Mouse (Mus musculus) liver, embryonic 11.5 days (tissue): Measurements from ENCODE around the gene BC048562. TPM values are rescaled to one million over a fixed set of nuclear protein-coding genes. Genes with fewer than 3 reads are reported as not detected.

Experiments used
- ATAC-seq: fragments of 200-750 bp; cut with Nextera tagmentation; replicated peaks from 2 replicates; pipeline ENCODE4 v1.8.0; 2017; ENCODE audit warnings: moderate number of reproducible peaks, mild to moderate bottlenecking, moderate TSS enrichment, moderate library complexity; ENCODE audit not compliant: low FRiP score
- DNase-seq: peaks from one replicate; pipeline ENCODE4 v3.0.0-alpha.2; 2017; ENCODE audit warnings: low spot score
- H3K27ac ChIP-seq: fragments of 300-500 bp; sonication (generic); 2 replicates; pipeline ENCODE4 v1.5.1; 2014; ENCODE audit warnings: mild to moderate bottlenecking, low read depth, low read length, control low read depth
- H3K27me3 ChIP-seq: fragments of 300-500 bp; sonication (generic); replicated peaks from 2 replicates; pipeline ENCODE4 v1.6.1; 2014; ENCODE audit warnings: low read length, mixed read lengths; ENCODE audit not compliant: control insufficient read depth, insufficient read depth
- H3K36me3 ChIP-seq: fragments of 300-500 bp; sonication (generic); 2 replicates; pipeline ENCODE4 v1.6.1; 2014; ENCODE audit warnings: mild to moderate bottlenecking, low read length, moderate library complexity, mixed read lengths; ENCODE audit not compliant: control insufficient read depth, insufficient read depth
- H3K4me1 ChIP-seq: fragments of 300-500 bp; sonication (generic); replicated peaks from 2 replicates; pipeline ENCODE4 v1.6.1; 2014; ENCODE audit warnings: low read length, mixed read lengths; ENCODE audit not compliant: control insufficient read depth, insufficient read depth
- H3K4me2 ChIP-seq: fragments of 300-500 bp; sonication (generic); 2 replicates; pipeline ENCODE4 v1.6.1; 2014; ENCODE audit warnings: mild to moderate bottlenecking, control low read depth, moderate library complexity
- H3K4me3 ChIP-seq: fragments of 300-500 bp; sonication (generic); 2 replicates; pipeline ENCODE4 v1.5.1; 2014; ENCODE audit warnings: low read depth, low read length, control low read depth
- H3K9ac ChIP-seq: fragments of 300-500 bp; sonication (generic); 2 replicates; pipeline ENCODE4 v1.6.1; 2014; ENCODE audit warnings: low read depth, low read length, control low read depth
- H3K9me3 ChIP-seq: fragments of 300-500 bp; sonication (generic); 2 replicates; pipeline ENCODE4 v1.6.1; 2016; ENCODE audit warnings: low read length, inconsistent platforms, mixed read lengths; ENCODE audit not compliant: control insufficient read depth
- WGBS: fragments of 180-500 bp; shearing (Covaris S2); extraction: QIAGEN DNeasy Blood & Tissue Kit; methylation state at CpG from one replicate; pipeline ENCODE4 v1.1.7; 2014; 5-methylcytosine and 5-hydroxymethylcytosine counted together
- polyA plus RNA-seq: library from polyadenylated mRNA; unstranded; fragments of >200 nt; fragmentation: Nextera tagmentation; extraction: Ambion mirVana; gene quantifications from 2 replicates; pipeline ENCODE4 v1.2.1, GENCODE M21; 2014

The BC048562 gene
- polyA plus RNA-seq, result not detected in 2 replicates

GRCm38 (mm10) chr9:108436182-108436581, at the start of gene BC048562:
Gene BC048562, plus strand, starts transcription at chr9:108436482.
- Histone ChIP-seq H3K4me3 (no peak within 1 kb of the TSS), H3K27me3 (no peaks in the 10 kb centered on the region), H3K4me2 (no peak within 1 kb of the TSS), H3K4me1 (no peaks in the 10 kb centered on the region), H3K9ac (no peak within 1 kb of the TSS), H3K27ac (no peak within 1 kb of the TSS), H3K9me3 (no peaks in the 10 kb centered on the region), H3K36me3 (no peaks in the 10 kb centered on the region)
- WGBS, result 70% methylated on average over 3 of the region's 3 CpGs
- ATAC-seq (no peak), DNase-seq (no peak)

DNA sequence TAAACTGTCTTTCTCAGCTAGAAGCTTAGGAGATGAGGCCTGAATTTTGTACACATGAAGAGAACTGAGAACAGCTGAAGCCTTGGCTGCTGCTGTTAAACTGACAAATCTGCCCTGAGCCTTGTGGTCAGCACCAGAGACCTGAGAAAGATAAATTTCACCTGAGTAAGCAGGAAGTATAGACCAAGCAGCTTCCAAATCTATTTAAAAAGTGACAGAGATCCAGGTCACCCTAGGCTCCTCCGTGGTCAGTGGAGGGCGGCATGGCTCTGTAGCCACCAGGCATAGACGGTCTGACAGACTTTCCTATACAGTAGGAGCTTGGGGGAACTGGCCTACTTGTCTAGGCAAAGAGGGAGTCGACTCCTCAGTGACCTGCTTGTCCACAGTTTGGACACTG, 49.5 kb upstream of the BC048562 start:
- no peak overlapping the region for H3K4me3 ChIP-seq
- DNase-seq (no peak), ATAC-seq (no peak)
- WGBS, result 92% methylated on average over 4 of the region's 4 CpGs
- H3K4me2 ChIP-seq, result no peak overlapping the region
- H3K27ac ChIP-seq, result no peak overlapping the region
- no peak overlapping the region for H3K9ac ChIP-seq
- H3K36me3 ChIP-seq, result peaks cover 56% of the 10 kb centered on the region
- no peaks in the 10 kb centered on the region for H3K27me3 ChIP-seq
- no peaks in the 10 kb centered on the region for H3K9me3 ChIP-seq
- no peaks in the 10 kb centered on the region for H3K4me1 ChIP-seq

GRCm38 (mm10) chr9:108388601-108389000, 47.7 kb upstream of the BC048562 start:
- Histone ChIP-seq H3K4me2 (no peak overlapping the region), H3K4me3 (no peak overlapping the region), H3K27me3 (no peaks in the 10 kb centered on the region), H3K9me3 (no peaks in the 10 kb centered on the region), H3K27ac (no peak overlapping the region), H3K36me3 (peaks cover 63% of the 10 kb centered on the region), H3K4me1 (no peaks in the 10 kb centered on the region), H3K9ac (no peak overlapping the region)
- DNase-seq (no peak), ATAC-seq (no peak)
- WGBS, result 92% methylated on average over 10 of the region's 10 CpGs

DNA sequence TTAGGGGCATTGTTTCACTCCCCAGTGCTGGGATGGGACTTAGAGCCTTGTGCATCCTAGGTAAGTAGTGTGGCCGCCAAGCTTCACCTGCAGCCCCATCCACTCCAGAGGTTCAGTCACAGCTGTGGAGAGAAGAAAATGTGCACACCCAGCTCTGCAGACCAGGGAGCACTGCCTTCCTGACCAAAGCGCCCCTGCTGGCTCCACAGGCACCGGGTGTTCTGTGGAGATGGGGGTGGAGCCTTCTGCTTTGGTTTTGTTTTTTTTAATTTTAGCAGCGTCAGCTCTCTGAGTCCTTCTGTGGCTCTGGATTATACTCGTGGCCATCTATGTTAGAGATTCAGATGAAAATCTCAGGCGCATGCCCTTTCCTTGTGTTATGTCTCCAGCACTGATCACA, 47.1 kb upstream of the BC048562 start:
- 84% methylated on average over 6 of the region's 6 CpGs for WGBS
- H3K4me2 ChIP-seq, result no peak overlapping the region
- no peak for ATAC-seq
- no peak overlapping the region for H3K27ac ChIP-seq
- H3K9ac ChIP-seq, result no peak overlapping the region
- H3K4me3 ChIP-seq, result no peak overlapping the region
- no peaks in the 10 kb centered on the region for H3K27me3 ChIP-seq
- no peaks in the 10 kb centered on the region for H3K4me1 ChIP-seq
- no peaks in the 10 kb centered on the region for H3K9me3 ChIP-seq
- H3K36me3 ChIP-seq, result peaks cover 66% of the 10 kb centered on the region
- no peak for DNase-seq

- Histone ChIP-seq H3K27ac (no peak within 1 kb of the TSS), H3K27me3 (no peaks in the 10 kb centered on the region), H3K4me1 (no peaks in the 10 kb centered on the region), H3K9ac (no peak within 1 kb of the TSS), H3K4me3 (no peak within 1 kb of the TSS), H3K9me3 (no peaks in the 10 kb centered on the region), H3K36me3 (peaks cover 47% of the 10 kb centered on the region), H3K4me2 (no peak within 1 kb of the TSS)
- DNase-seq, result no peak
- ATAC-seq, result no peak
- WGBS, result 80% methylated on average over 18 of the region's 18 CpGs
Observed at GRCm38 (mm10) chr9:108392676-108393075, 43.6 kb upstream of the BC048562 start, which contains the start of gene 1700102P08Rik. Gene 1700102P08Rik, plus strand, starts transcription at chr9:108392805.

GRCm38 (mm10) chr9:108394191-108394590, 42.1 kb upstream of the BC048562 start:
- Histone ChIP-seq H3K27me3 (no peaks in the 10 kb centered on the region), H3K4me2 (no peak overlapping the region), H3K4me1 (no peaks in the 10 kb centered on the region), H3K27ac (no peak overlapping the region), H3K4me3 (no peak overlapping the region), H3K9ac (no peak overlapping the region), H3K36me3 (peaks cover 33% of the 10 kb centered on the region), H3K9me3 (no peaks in the 10 kb centered on the region)
- WGBS, result 91% methylated on average over 6 of the region's 6 CpGs
- ATAC-seq (no peak), DNase-seq (no peak)

- H3K9me3 ChIP-seq, result no peaks in the 10 kb centered on the region
- ATAC-seq (no peak), DNase-seq (no peak)
- H3K9ac ChIP-seq, result no peak overlapping the region
- H3K27ac ChIP-seq, result no peak overlapping the region
- H3K4me2 ChIP-seq, result no peak overlapping the region
- H3K4me1 ChIP-seq, result no peaks in the 10 kb centered on the region
- H3K27me3 ChIP-seq, result no peaks in the 10 kb centered on the region
- H3K36me3 ChIP-seq, result peaks cover 26% of the 10 kb centered on the region
- 82% methylated on average over 1 of the region's 1 CpGs for WGBS
- H3K4me3 ChIP-seq, result no peak overlapping the region
Observed at GRCm38 (mm10) chr9:108395427-108395826, 40.9 kb upstream of the BC048562 start.

DNA sequence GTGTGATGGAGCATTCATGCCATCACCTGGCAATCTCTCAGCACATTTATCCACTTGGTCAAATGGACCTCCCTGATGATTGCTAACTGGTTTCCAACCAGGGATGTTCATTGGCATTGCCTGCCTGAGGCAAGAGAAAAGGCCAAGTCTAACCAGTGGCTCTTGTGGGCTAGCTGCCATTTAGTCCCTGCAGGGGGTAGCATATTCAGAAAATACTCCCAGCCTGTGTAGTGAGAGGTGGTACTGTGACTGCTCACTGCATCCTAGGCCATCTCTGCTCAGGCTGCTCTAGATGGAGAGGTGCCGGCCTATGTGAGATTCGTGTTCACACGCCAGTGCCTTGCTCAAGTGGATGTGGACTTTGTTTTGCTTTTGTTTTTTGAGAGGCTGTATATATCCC, 38.0 kb upstream of the BC048562 start:
- peaks cover 7% of the 10 kb centered on the region for H3K36me3 ChIP-seq

GRCm38 (mm10) chr9:108401186-108401960, 34.9 kb upstream of the BC048562 start:
- no peak overlapping the region for H3K4me2 ChIP-seq
- no peak overlapping the region for H3K27ac ChIP-seq
- H3K4me1 ChIP-seq, result peaks cover 6% of the 10 kb centered on the region
- H3K36me3 ChIP-seq, result no peaks in the 10 kb centered on the region
- H3K27me3 ChIP-seq, result no peaks in the 10 kb centered on the region
- WGBS, result 78% methylated on average over 7 of the region's 7 CpGs
- no peak overlapping the region for H3K9ac ChIP-seq
- no peaks in the 10 kb centered on the region for H3K9me3 ChIP-seq
- ATAC-seq (no peak), DNase-seq (no peak)
- H3K4me3 ChIP-seq, result no peak overlapping the region

More for the DNA sequence above, 38.0 kb upstream of the BC048562 start:
- no peaks in the 10 kb centered on the region for H3K4me1 ChIP-seq
- H3K27me3 ChIP-seq, result no peaks in the 10 kb centered on the region
- no peak overlapping the region for H3K9ac ChIP-seq
- ATAC-seq (no peak), DNase-seq (no peak)
- no peak overlapping the region for H3K27ac ChIP-seq
- WGBS, result 86% methylated on average over 3 of the region's 3 CpGs
- H3K4me3 ChIP-seq, result no peak overlapping the region
- no peaks in the 10 kb centered on the region for H3K9me3 ChIP-seq
- H3K4me2 ChIP-seq, result no peak overlapping the region
